Mouse (Mus musculus) liver, embryonic 13.5 days (tissue): Measurements from ENCODE around the gene Tmem214. TPM values are rescaled to one million over a fixed set of nuclear protein-coding genes. Genes with fewer than 3 reads are reported as not detected.

Experiments
- ATAC-seq: fragments of 200-750 bp; cut with Nextera tagmentation; 2 replicates; pipeline ENCODE4 v1.8.0; 2017; ENCODE audit warnings: low read depth, mild to moderate bottlenecking, moderate number of reproducible peaks, moderate library complexity
- DNase-seq: peaks from one replicate; pipeline ENCODE4 v3.0.0; 2022
- H3K27ac ChIP-seq: fragments of 300-500 bp; sonication (generic); 2 replicates; pipeline ENCODE4 v1.5.1; 2015; ENCODE audit warnings: moderate library complexity, mild to moderate bottlenecking, inconsistent platforms
- H3K27me3 ChIP-seq: fragments of 300-500 bp; sonication (generic); 2 replicates; pipeline ENCODE4 v1.6.1; 2015; ENCODE audit warnings: mild to moderate bottlenecking, inconsistent platforms
- H3K36me3 ChIP-seq: fragments of 300-500 bp; sonication (generic); 2 replicates; pipeline ENCODE4 v1.6.1; 2015; ENCODE audit warnings: mild to moderate bottlenecking, inconsistent platforms
- H3K4me1 ChIP-seq: fragments of 300-500 bp; sonication (generic); replicated peaks from 2 replicates; pipeline ENCODE4 v1.6.1; 2015; ENCODE audit warnings: inconsistent platforms
- H3K4me2 ChIP-seq: fragments of 300-500 bp; sonication (generic); 2 replicates; pipeline ENCODE4 v1.6.1; 2015; ENCODE audit warnings: inconsistent platforms, mild to moderate bottlenecking, moderate library complexity
- H3K4me3 ChIP-seq: fragments of 300-500 bp; sonication (generic); replicated peaks from 2 replicates; pipeline ENCODE4 v1.5.1; 2015; ENCODE audit warnings: mild to moderate bottlenecking, inconsistent platforms
- H3K9ac ChIP-seq: fragments of 300-500 bp; sonication (generic); 2 replicates; pipeline ENCODE4 v1.6.1; 2015; ENCODE audit warnings: mild to moderate bottlenecking, inconsistent platforms
- H3K9me3 ChIP-seq: fragments of 300-500 bp; sonication (generic); replicated peaks from 2 replicates; pipeline ENCODE4 v1.6.1; 2016; ENCODE audit warnings: inconsistent platforms
- WGBS: fragments of 180-500 bp; shearing (Covaris S2); methylation state at CpG from one replicate; pipeline ENCODE4 v1.1.7; 2015; ENCODE audit not compliant: insufficient replicate concordance; 5-methylcytosine and 5-hydroxymethylcytosine counted together
- polyA plus RNA-seq: library from polyadenylated mRNA; unstranded; fragments of >200 nt; fragmentation: Nextera tagmentation; extraction: Ambion mirVana; gene quantifications from 2 replicates; pipeline ENCODE4 v1.2.1, GENCODE M21; 2015

Gene Tmem214
- polyA plus RNA-seq, 1 experiment from 2014 or later = 40.8 TPM

GRCm38 (mm10) chr5:30924614-30925013, 56.8 kb downstream of the Tmem214 start:
- DNase-seq = no peak
- no peak for ATAC-seq
- no peak overlapping the region for H3K4me2 ChIP-seq
- no peak overlapping the region for H3K4me3 ChIP-seq
- peaks cover 24% of the 10 kb centered on the region for H3K36me3 ChIP-seq
- 76% methylated on average over 8 of the region's 8 CpGs for WGBS
- H3K27ac ChIP-seq = no peak overlapping the region
- H3K4me1 ChIP-seq = peaks cover 55% of the 10 kb centered on the region
- H3K9ac ChIP-seq = no peak overlapping the region
- H3K9me3 ChIP-seq = no peaks in the 10 kb centered on the region
- no peaks in the 10 kb centered on the region for H3K27me3 ChIP-seq

GRCm38 (mm10) chr5:30925217-30925616, 57.4 kb downstream of the Tmem214 start:
- no peak for DNase-seq
- no peak for ATAC-seq
- 80% methylated on average over 5 of the region's 5 CpGs for WGBS
- H3K9ac ChIP-seq = no peak overlapping the region
- no peak overlapping the region for H3K4me2 ChIP-seq
- H3K36me3 ChIP-seq = peaks cover 17% of the 10 kb centered on the region
- no peaks in the 10 kb centered on the region for H3K9me3 ChIP-seq
- H3K27me3 ChIP-seq = no peaks in the 10 kb centered on the region
- H3K4me3 ChIP-seq = no peak overlapping the region
- H3K4me1 ChIP-seq = peaks cover 49% of the 10 kb centered on the region
- H3K27ac ChIP-seq = no peak overlapping the region

- Histone ChIP-seq H3K4me3 (no peak overlapping the region), H3K9me3 (no peaks in the 10 kb centered on the region), H3K36me3 (0 out of 2 replicates have a peak, but pooled peaks cover 9% of the 10 kb centered on the region), H3K4me1 (peaks cover 40% of the 10 kb centered on the region), H3K27me3 (no peaks in the 10 kb centered on the region), H3K4me2 (no peak overlapping the region), H3K9ac (no peak overlapping the region), H3K27ac (no peak overlapping the region)
- ATAC-seq (no peak), DNase-seq (no peak)
- 59% methylated on average over 2 of the region's 2 CpGs for WGBS
These were observed 58.3 kb downstream of the Tmem214 start for GRCm38 (mm10) chr5:30926073-30926472.

GRCm38 (mm10) chr5:30927945-30928529, 60.2 kb downstream of the Tmem214 start:
- 42% methylated on average over 7 of the region's 7 CpGs for WGBS
- Histone ChIP-seq H3K27me3 (no peaks in the 10 kb centered on the region), H3K4me3 (no peak overlapping the region), H3K36me3 (0 out of 2 replicates have a peak, but pooled peaks cover 9% of the 10 kb centered on the region), H3K4me1 (peaks cover 24% of the 10 kb centered on the region), H3K27ac (no peak overlapping the region), H3K9ac (no peak overlapping the region), H3K9me3 (no peaks in the 10 kb centered on the region), H3K4me2 (no peak overlapping the region)
- no peak for ATAC-seq
- DNase-seq = no peak

Other genes starting within 250 kb of the Tmem214 start
- gene Slc35f6, start 220.1 kb upstream of the Tmem214 start, polyA plus RNA-seq = 10.2 and 10.6 TPM in 2 replicates
- 229 and 232 TPM in 2 replicates for gene Cenpa, start 201.2 kb upstream of the Tmem214 start, polyA plus RNA-seq
- 0.20 and 0.33 TPM in 2 replicates for gene Dpysl5, start 156.4 kb upstream of the Tmem214 start, polyA plus RNA-seq
- 2.1 and 2.4 TPM in 2 replicates for gene Mapre3, start 53.4 kb upstream of the Tmem214 start, polyA plus RNA-seq
- gene Agbl5, start 20.7 kb downstream of the Tmem214 start, polyA plus RNA-seq = 4.3 and 5.3 TPM in 2 replicates
- gene Ost4, start 39.8 kb downstream of the Tmem214 start, polyA plus RNA-seq = 342 and 377 TPM in 2 replicates
- 41.6 and 42.7 TPM in 2 replicates for gene Emilin1, start 45.4 kb downstream of the Tmem214 start, polyA plus RNA-seq
- 33.9 and 37.6 TPM in 2 replicates for gene Khk, start 53.4 kb downstream of the Tmem214 start, polyA plus RNA-seq
- gene Cgref1, start 77.6 kb downstream of the Tmem214 start, polyA plus RNA-seq = 5.4 and 5.6 TPM in 2 replicates
- 91.6 and 97.5 TPM in 2 replicates for gene Preb, start 92.3 kb downstream of the Tmem214 start, polyA plus RNA-seq
- 0.03 and 0.07 TPM in 2 replicates for gene Tcf23, start 100.7 kb downstream of the Tmem214 start, polyA plus RNA-seq
- gene Atraid, start 180.3 kb downstream of the Tmem214 start, polyA plus RNA-seq = 46.7 and 50.3 TPM in 2 replicates
- gene Slc5a6, start 180.9 kb downstream of the Tmem214 start, polyA plus RNA-seq = 4.0 and 4.7 TPM in 2 replicates
- 20.1 and 25.5 TPM in 2 replicates for gene Cad, start 186.8 kb downstream of the Tmem214 start, polyA plus RNA-seq
- gene Dnajc5g, start 238.3 kb downstream of the Tmem214 start, polyA plus RNA-seq = not detected in 2 replicates
- 0.36 and 0.45 TPM in 2 replicates for gene Slc30a3, start 240.2 kb downstream of the Tmem214 start, polyA plus RNA-seq
- 0.13 TPM in 2 replicates for gene Trim54, start 248.7 kb downstream of the Tmem214 start, polyA plus RNA-seq